Mouse (Mus musculus) limb, embryonic 14.5 days (tissue): ENCODE measurements at regions not wholly inside any gene's neighbourhood (a gene's known extent, or its start where the extent isn't known, plus 50 kb on each side); places are given as distances from the start of the nearest gene placed in this dataset.

ENCODE experiments used
- ATAC-seq: fragments of 200-750 bp; cut with Nextera tagmentation; 2 replicates; pipeline ENCODE4 v1.8.0; 2017; ENCODE audit warnings: low read depth, moderate number of reproducible peaks, moderate TSS enrichment; ENCODE audit not compliant: low FRiP score
- DNase-seq: peaks from one replicate; pipeline ENCODE4 v3.0.0-alpha.2; 2015; ENCODE audit warnings: low spot score
- H3K27ac ChIP-seq: fragments of 300-500 bp; sonication (generic); replicated peaks from 2 replicates; pipeline ENCODE4 v1.5.1; 2014; ENCODE audit warnings: low read depth, mild to moderate bottlenecking, low read length, moderate library complexity, mixed read lengths
- H3K27me3 ChIP-seq: fragments of 300-500 bp; sonication (generic); 2 replicates; pipeline ENCODE4 v1.6.1; 2014; ENCODE audit warnings: low read length, mixed read lengths; ENCODE audit not compliant: control insufficient read depth, insufficient read depth
- H3K36me3 ChIP-seq: fragments of 300-500 bp; sonication (generic); 2 replicates; pipeline ENCODE4 v1.6.1; 2014; ENCODE audit warnings: mild to moderate bottlenecking, low read length, moderate library complexity, mixed read lengths; ENCODE audit not compliant: control insufficient read depth, insufficient read depth
- H3K4me1 ChIP-seq: fragments of 300-500 bp; sonication (generic); 2 replicates; pipeline ENCODE4 v1.6.1; 2014; ENCODE audit warnings: antibody characterized with exemption, low read length, mixed read lengths; ENCODE audit not compliant: control insufficient read depth, insufficient read depth
- H3K4me2 ChIP-seq: fragments of 300-500 bp; sonication (generic); replicated peaks from 2 replicates; pipeline ENCODE4 v1.6.1; 2014; ENCODE audit warnings: low read depth, mild to moderate bottlenecking, low read length, moderate library complexity; ENCODE audit not compliant: severe bottlenecking
- H3K4me3 ChIP-seq: fragments of 300-500 bp; sonication (generic); replicated peaks from 2 replicates; pipeline ENCODE4 v1.5.1; 2014; ENCODE audit warnings: low read length
- H3K9ac ChIP-seq: fragments of 300-500 bp; sonication (generic); 2 replicates; pipeline ENCODE4 v1.6.1; 2014; ENCODE audit warnings: mild to moderate bottlenecking, low read depth, low read length, moderate library complexity; ENCODE audit not compliant: severe bottlenecking
- H3K9me3 ChIP-seq: fragments of 300-500 bp; sonication (generic); 2 replicates; pipeline ENCODE4 v1.6.1; 2016; ENCODE audit warnings: low read length; ENCODE audit not compliant: control insufficient read depth
- POLR2A ChIP-seq: fragments of 200-500 bp; IDR thresholded peaks from 2 replicates; pipeline ENCODE4 v1.8.0; 2012; ENCODE audit warnings: inconsistent platforms, mild to moderate bottlenecking, moderate library complexity, borderline replicate concordance; ENCODE audit not compliant: insufficient read depth, insufficient read length; ENCODE audit errors: extremely low read depth
- WGBS: fragments of 180-500 bp; shearing (Covaris S2); extraction: QIAGEN DNeasy Blood & Tissue Kit; methylation state at CpG from one replicate; pipeline ENCODE4 v1.1.7; 2014; 5-methylcytosine and 5-hydroxymethylcytosine counted together

GRCm38 (mm10) chr15:62468076-62468475, 1376.9 kb downstream of the Gsdmc2 start:
- H3K27ac ChIP-seq = no peak overlapping the region
- no peaks in the 10 kb centered on the region for H3K9me3 ChIP-seq
- H3K36me3 ChIP-seq = no peaks in the 10 kb centered on the region
- DNase-seq = no peak
- no peaks in the 10 kb centered on the region for H3K4me1 ChIP-seq
- WGBS = 74% methylated on average over 3 of the region's 3 CpGs
- H3K9ac ChIP-seq = no peak overlapping the region
- H3K4me2 ChIP-seq = no peak overlapping the region
- ATAC-seq = no peak
- no peaks in the 10 kb centered on the region for H3K27me3 ChIP-seq
- H3K4me3 ChIP-seq = no peak overlapping the region
- no peak for TF ChIP-seq POLR2A

GRCm38 (mm10) chr15:62466856-62467255, 1378.1 kb downstream of the Gsdmc2 start:
- Histone ChIP-seq H3K4me3 (no peak overlapping the region), H3K4me2 (no peak overlapping the region), H3K9ac (no peak overlapping the region), H3K36me3 (no peaks in the 10 kb centered on the region), H3K4me1 (no peaks in the 10 kb centered on the region), H3K9me3 (no peaks in the 10 kb centered on the region), H3K27ac (no peak overlapping the region), H3K27me3 (no peaks in the 10 kb centered on the region)
- no peak for TF ChIP-seq POLR2A
- ATAC-seq = no peak
- no peak for DNase-seq

DNA sequence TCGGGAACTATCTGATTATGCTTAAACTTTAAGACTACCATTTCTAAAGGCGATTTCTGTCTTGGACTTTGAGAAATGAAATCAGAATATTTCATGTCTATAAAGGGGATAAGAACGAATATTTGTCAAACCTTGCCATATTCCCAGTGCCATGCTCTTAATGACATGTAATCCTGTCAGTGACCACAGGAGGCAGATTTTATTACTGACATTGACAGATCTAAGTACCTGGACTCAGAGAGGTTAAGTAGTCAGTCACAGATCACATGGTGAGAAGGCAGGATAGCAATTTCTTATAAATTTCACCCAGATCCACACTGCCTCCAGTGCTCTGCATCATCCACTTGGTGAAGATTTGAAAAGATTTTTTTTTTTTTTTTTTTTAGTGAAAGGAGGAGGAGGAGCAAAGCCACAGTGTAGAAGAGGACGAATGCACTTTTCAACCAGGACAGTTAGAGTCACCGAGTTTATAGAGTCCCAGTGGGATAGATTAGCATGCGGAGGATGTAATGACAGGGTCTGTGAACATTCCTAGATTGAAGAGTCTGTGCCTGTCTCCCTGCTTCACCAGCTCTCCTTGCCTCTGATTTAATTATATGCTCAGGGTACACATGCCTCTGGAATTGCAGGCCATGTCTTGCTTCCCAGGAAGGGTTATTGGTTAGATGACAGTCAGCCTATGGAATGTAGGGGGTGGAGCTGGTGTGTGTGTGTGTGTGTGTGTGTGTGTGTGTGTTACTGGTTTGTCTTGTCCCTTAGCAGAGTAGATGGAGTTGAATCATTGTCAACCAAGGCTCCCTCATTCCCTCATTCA, 1379.7 kb downstream of the Gsdmc2 start:
- 78% methylated on average over 6 of the region's 6 CpGs for WGBS
- ATAC-seq (no peak), DNase-seq (no peak)

GRCm38 (mm10) chr15:62462698-62463097, 1382.3 kb downstream of the Gsdmc2 start:
- Histone ChIP-seq H3K9ac (no peak overlapping the region), H3K4me2 (no peak overlapping the region), H3K36me3 (no peaks in the 10 kb centered on the region), H3K27ac (no peak overlapping the region), H3K27me3 (no peaks in the 10 kb centered on the region), H3K4me3 (no peak overlapping the region), H3K9me3 (no peaks in the 10 kb centered on the region), H3K4me1 (no peaks in the 10 kb centered on the region)
- TF ChIP-seq POLR2A = no peak
- WGBS = 36% methylated on average over 3 of the region's 3 CpGs
- no peak for DNase-seq
- ATAC-seq = no peak

More for the DNA sequence above, 1379.7 kb downstream of the Gsdmc2 start:
- Histone ChIP-seq H3K4me2 (no peak overlapping the region), H3K4me3 (no peak overlapping the region), H3K27me3 (no peaks in the 10 kb centered on the region), H3K9ac (no peak overlapping the region), H3K36me3 (no peaks in the 10 kb centered on the region), H3K27ac (no peak overlapping the region), H3K4me1 (no peaks in the 10 kb centered on the region), H3K9me3 (no peaks in the 10 kb centered on the region)
- TF ChIP-seq POLR2A = no peak

DNA sequence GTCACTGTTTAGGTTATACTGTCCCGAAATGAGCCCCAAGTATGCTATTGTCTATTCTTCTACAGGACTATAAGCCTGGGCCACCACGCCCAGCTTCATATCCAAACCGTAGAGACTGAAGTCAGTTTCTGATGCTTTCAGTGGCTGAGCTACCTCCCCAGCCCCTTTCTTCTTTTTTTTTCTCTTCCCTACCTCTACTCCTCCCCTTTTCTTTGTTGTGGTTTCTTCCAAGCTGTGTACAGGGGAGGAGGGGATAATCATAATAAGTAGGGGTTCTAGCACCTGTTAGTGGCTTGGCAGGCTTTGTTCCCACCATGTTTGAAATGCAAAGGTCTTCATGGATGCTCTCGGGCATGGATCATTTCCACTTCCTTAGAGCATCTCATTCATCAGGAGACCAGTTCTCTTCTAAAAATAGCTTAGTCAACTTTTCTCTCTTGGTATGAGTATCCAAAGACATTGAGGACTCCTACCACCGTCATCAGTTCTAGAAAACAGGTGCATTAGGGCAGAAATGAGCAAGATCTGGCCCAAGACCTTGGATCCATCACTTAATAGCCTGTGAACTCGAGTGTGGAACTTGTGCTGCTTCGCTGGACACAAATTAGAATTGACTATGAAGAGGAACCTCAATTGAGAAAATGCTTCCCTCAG, 1383.5 kb downstream of the Gsdmc2 start:
- no peak overlapping the region for H3K4me2 ChIP-seq
- no peak overlapping the region for H3K4me3 ChIP-seq
- H3K4me1 ChIP-seq = no peaks in the 10 kb centered on the region
- WGBS = 85% methylated on average over 7 of the region's 7 CpGs
- no peaks in the 10 kb centered on the region for H3K36me3 ChIP-seq
- TF ChIP-seq POLR2A = no peak
- no peak overlapping the region for H3K27ac ChIP-seq
- DNase-seq = no peak
- H3K27me3 ChIP-seq = no peaks in the 10 kb centered on the region
- no peak overlapping the region for H3K9ac ChIP-seq
- ATAC-seq = no peak
- no peaks in the 10 kb centered on the region for H3K9me3 ChIP-seq
